Mouse (Mus musculus): ENCODE measurements at regions not wholly inside any gene's neighbourhood (a gene's known extent, or its start where the extent isn't known, plus 50 kb on each side); places are given as distances from the start of the nearest gene placed in this dataset.
"Not testable (repeated sequence)": the region's sequence is repeated elsewhere in the genome, so short reads cannot be mapped to it uniquely, and the experiment has no call there.

- no peak for DNase-seq
Observed at GRCm38 (mm10) chr3:50639907-50640323, 196.5 kb upstream of the Slc7a11 start.

- no peak for DNase-seq
Observed at GRCm38 (mm10) chr3:50634457-50635075, 191.2 kb upstream of the Slc7a11 start.

- no peak for DNase-seq
Observed at GRCm38 (mm10) chr3:50631286-50631685, 187.9 kb upstream of the Slc7a11 start.

- peak; percentile 32 for DNase-seq
Observed at GRCm38 (mm10) chr3:50628092-50628696, 184.8 kb upstream of the Slc7a11 start.

- not testable (repeated sequence) for DNase-seq
Observed at GRCm38 (mm10) chr3:50621176-50621575, 177.8 kb upstream of the Slc7a11 start.

- DNase-seq: peak; percentile 58
Observed at GRCm38 (mm10) chr3:50619061-50619460, 175.6 kb upstream of the Slc7a11 start.

GRCm38 (mm10) chr3:50615384-50616285, 172.2 kb upstream of the Slc7a11 start:
- DNase-seq: peak; percentile 43

- DNase-seq: no peak
Observed at GRCm38 (mm10) chr3:50613011-50613410, 169.6 kb upstream of the Slc7a11 start.

GRCm38 (mm10) chr3:50609341-50610012, 166.1 kb upstream of the Slc7a11 start:
- no peak for DNase-seq

- DNase-seq: no peak
Observed at GRCm38 (mm10) chr3:50607736-50608135, 164.3 kb upstream of the Slc7a11 start.

GRCm38 (mm10) chr3:50606986-50607385, 163.6 kb upstream of the Slc7a11 start:
- DNase-seq: no peak

GRCm38 (mm10) chr3:50605750-50606149, 162.3 kb upstream of the Slc7a11 start:
- DNase-seq: no peak

- no peak for DNase-seq
Observed at GRCm38 (mm10) chr3:50603182-50603581, 159.8 kb upstream of the Slc7a11 start.

GRCm38 (mm10) chr3:50595732-50596131, 152.3 kb upstream of the Slc7a11 start:
- DNase-seq: no peak

- no peak for DNase-seq
Observed at GRCm38 (mm10) chr3:50584323-50584722, 140.9 kb upstream of the Slc7a11 start.

- no peak for DNase-seq
Observed at GRCm38 (mm10) chr3:50583475-50583874, 140.1 kb upstream of the Slc7a11 start.

- no peak for DNase-seq
Observed at GRCm38 (mm10) chr3:50574388-50574787, 131.0 kb upstream of the Slc7a11 start.

- DNase-seq: no peak
Observed at GRCm38 (mm10) chr3:50570027-50570426, 126.6 kb upstream of the Slc7a11 start.

- DNase-seq: no peak
Observed at GRCm38 (mm10) chr3:50569565-50569964, 126.2 kb upstream of the Slc7a11 start.

- no peak for DNase-seq
Observed at GRCm38 (mm10) chr3:50554150-50554549, 110.7 kb upstream of the Slc7a11 start.

- DNase-seq: no peak
Observed at GRCm38 (mm10) chr3:50548568-50548967, 105.2 kb upstream of the Slc7a11 start.

GRCm38 (mm10) chr3:50530654-50531053, 87.2 kb upstream of the Slc7a11 start:
- no peak for DNase-seq

GRCm38 (mm10) chr3:50524006-50524405, 80.6 kb upstream of the Slc7a11 start:
- DNase-seq: no peak
